Mouse (Mus musculus): ENCODE measurements around the gene Xcl1. TPM values are rescaled to one million over a fixed set of nuclear protein-coding genes. Genes with fewer than 3 reads are reported as not detected.
"Not testable (repeated sequence)": the region's sequence is repeated elsewhere in the genome, so short reads cannot be mapped to it uniquely, and the experiment has no call there.

The Xcl1 gene
- not detected in 2 replicates for polyA plus RNA-seq (2014; fragmentation: Nextera tagmentation; extraction: Ambion mirVana)

DNA sequence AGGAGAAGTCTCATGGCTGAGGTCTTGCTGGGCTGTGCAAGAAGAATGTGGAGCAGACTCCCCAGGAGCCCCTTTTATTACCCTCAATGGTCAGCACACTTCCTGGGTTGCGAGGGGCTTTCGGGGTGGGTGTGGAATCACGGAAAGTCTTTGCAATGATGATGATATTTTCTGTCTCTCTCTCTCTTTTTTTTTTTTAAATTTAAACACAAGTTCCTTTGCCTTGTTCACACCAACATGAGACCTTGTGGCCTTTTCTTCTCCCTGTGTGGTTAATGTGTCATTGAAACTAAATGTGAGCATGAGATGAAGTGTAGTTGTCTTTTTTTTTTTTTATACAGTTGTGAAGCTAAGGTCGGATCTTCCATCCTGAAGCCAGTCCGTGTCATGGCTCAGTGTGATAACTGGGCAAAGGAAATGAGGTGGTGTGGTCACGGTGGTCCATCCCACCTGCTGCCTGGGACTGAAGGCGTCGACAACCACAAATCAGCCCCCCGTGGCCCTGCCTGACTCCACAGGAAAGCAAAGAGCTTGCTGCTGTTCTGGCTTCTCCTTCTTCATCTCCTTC lies at the start of gene Xcl1:
Gene Xcl1, minus strand, starts transcription at position 51 of the 568 bp plus-strand sequence.
- H3K9ac ChIP-seq (ENCODE audit: low read length), result no peak within 1 kb of the TSS
- no peaks in the 10 kb centered on the region for H3K36me3 ChIP-seq (ENCODE audit: control insufficient read depth, insufficient read depth, low read length)
- no peak within 1 kb of the TSS for H3K4me3 ChIP-seq (ENCODE audit: low read depth, low read length)
- H3K4me1 ChIP-seq (replicated peaks; ENCODE audit: control insufficient read depth, insufficient read depth, low read length), result no peaks in the 10 kb centered on the region
- H3K27me3 ChIP-seq (replicated peaks; ENCODE audit: control insufficient read depth, insufficient read depth, low read length), result no peaks in the 10 kb centered on the region
- no peak within 1 kb of the TSS for H3K27ac ChIP-seq (ENCODE audit: low read depth)
- ATAC-seq (replicated peaks; ENCODE audit: low FRiP score, low TSS enrichment, low read depth) (no peak), DNase-seq (ENCODE audit: low spot score) (no peak)
- WGBS, result 66% methylated on average over 9 of the region's 9 CpGs
- H3K4me2 ChIP-seq (ENCODE audit: low read length), result no peak within 1 kb of the TSS
- no peaks in the 10 kb centered on the region for H3K9me3 ChIP-seq (ENCODE audit: control insufficient read depth, low read length)

DNA sequence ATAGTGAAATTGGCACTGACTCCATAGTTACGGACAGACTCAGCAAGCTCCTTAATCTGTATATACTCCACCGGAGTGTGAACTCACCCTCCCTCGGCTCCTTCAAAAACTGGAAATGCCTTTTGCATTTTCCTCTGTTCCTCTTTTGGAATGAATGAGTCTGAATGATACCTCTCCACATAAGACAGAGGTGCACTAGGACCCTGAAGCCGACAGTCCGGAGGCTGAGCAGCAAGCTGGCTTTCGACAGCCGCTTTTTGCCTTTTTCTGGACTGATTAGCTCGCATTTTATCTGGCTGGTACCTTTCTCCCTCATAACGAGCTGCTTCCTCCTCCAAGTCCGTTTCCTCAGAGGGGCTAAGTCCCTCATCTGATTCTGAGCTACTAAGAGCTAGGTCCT lies 49.4 kb upstream of the Xcl1 start:
- not testable (repeated sequence) for H3K4me1 ChIP-seq (replicated peaks; ENCODE audit: control insufficient read depth, insufficient read depth, low read length); ATAC-seq (replicated peaks; ENCODE audit: low FRiP score, low TSS enrichment, low read depth); H3K9ac ChIP-seq (ENCODE audit: low read length); H3K27ac ChIP-seq (ENCODE audit: low read depth); DNase-seq (ENCODE audit: low spot score); H3K4me2 ChIP-seq (ENCODE audit: low read length); H3K4me3 ChIP-seq (ENCODE audit: low read depth, low read length); H3K36me3 ChIP-seq (ENCODE audit: control insufficient read depth, insufficient read depth, low read length); H3K9me3 ChIP-seq (ENCODE audit: control insufficient read depth, low read length); H3K27me3 ChIP-seq (replicated peaks; ENCODE audit: control insufficient read depth, insufficient read depth, low read length)
- WGBS, result 95% methylated on average over 9 of the region's 10 CpGs

DNA sequence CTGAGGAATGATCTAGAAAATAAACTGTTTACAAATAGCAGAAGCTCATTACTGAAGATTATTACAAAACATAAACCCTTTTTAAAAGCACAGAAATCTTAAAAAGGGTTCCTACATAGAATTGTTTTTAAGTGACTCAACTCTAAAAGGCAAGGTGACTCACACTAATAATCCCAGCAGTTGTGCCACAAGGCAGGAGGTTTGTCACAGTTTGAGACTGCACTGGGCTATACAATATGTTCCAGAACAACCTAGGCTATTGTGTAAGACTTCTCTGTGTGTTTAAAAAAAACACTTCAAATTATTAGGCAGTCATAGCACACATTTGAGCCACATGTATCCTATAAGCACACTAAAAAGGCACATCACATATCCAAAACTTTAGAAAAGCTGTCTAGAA lies 42.0 kb upstream of the Xcl1 start:
- no peak overlapping the region for H3K4me3 ChIP-seq (ENCODE audit: low read depth, low read length)
- H3K4me2 ChIP-seq (ENCODE audit: low read length), result no peak overlapping the region
- H3K4me1 ChIP-seq (replicated peaks; ENCODE audit: control insufficient read depth, insufficient read depth, low read length), result no peaks in the 10 kb centered on the region
- DNase-seq (ENCODE audit: low spot score), result no peak
- no peaks in the 10 kb centered on the region for H3K27me3 ChIP-seq (replicated peaks; ENCODE audit: control insufficient read depth, insufficient read depth, low read length)
- ATAC-seq (replicated peaks; ENCODE audit: low FRiP score, low TSS enrichment, low read depth), result no peak
- H3K9ac ChIP-seq (ENCODE audit: low read length), result no peak overlapping the region
- H3K9me3 ChIP-seq (ENCODE audit: control insufficient read depth, low read length), result no peaks in the 10 kb centered on the region
- H3K27ac ChIP-seq (ENCODE audit: low read depth), result no peak overlapping the region
- H3K36me3 ChIP-seq (ENCODE audit: control insufficient read depth, insufficient read depth, low read length), result no peaks in the 10 kb centered on the region

DNA sequence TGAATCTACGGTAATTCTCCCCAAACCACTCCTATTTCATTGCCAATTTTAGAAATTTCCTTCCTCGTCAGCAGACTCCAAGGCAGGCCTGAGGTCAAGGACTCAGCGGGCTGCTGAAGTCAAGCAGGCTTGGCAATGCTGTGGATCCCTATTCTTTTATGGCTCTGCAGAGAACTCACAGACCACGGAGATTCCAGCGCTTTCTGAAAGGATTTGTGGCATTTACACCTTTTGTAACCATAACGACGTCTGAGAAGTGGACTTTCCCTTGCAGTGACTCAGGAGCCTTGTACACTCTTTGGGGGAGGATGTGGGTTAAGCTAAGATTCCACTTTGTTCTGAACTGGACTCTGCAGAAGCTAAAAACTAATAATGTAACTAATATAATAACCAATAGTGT lies 40.4 kb upstream of the Xcl1 start:
- no peak overlapping the region for H3K9ac ChIP-seq (ENCODE audit: low read length)
- H3K27me3 ChIP-seq (replicated peaks; ENCODE audit: control insufficient read depth, insufficient read depth, low read length), result no peaks in the 10 kb centered on the region
- no peak overlapping the region for H3K4me3 ChIP-seq (ENCODE audit: low read depth, low read length)
- ATAC-seq (replicated peaks; ENCODE audit: low FRiP score, low TSS enrichment, low read depth), result no peak
- no peaks in the 10 kb centered on the region for H3K36me3 ChIP-seq (ENCODE audit: control insufficient read depth, insufficient read depth, low read length)
- no peak overlapping the region for H3K27ac ChIP-seq (ENCODE audit: low read depth)
- 69% methylated on average over 7 of the region's 7 CpGs for WGBS
- H3K9me3 ChIP-seq (ENCODE audit: control insufficient read depth, low read length), result no peaks in the 10 kb centered on the region
- no peak for DNase-seq (ENCODE audit: low spot score)
- no peak overlapping the region for H3K4me2 ChIP-seq (ENCODE audit: low read length)
- no peaks in the 10 kb centered on the region for H3K4me1 ChIP-seq (replicated peaks; ENCODE audit: control insufficient read depth, insufficient read depth, low read length)

DNA sequence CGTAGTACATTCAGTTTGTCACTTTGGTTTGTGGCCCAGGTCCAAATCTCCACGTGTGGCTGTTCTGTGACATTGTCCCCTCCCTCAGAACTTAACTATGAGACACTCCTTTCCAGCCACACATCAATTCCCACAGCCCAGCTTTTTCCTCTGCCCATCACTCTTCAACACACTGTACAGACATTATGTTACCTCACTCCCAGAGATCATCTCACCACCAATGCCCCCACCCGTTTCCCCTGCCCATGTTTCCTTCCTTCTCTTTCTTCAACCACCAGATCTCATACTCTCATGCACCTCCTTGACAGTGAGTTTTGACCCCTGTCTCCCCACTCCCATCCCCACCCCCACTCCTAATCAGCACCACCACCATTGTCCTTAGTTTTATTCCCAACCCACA lies 39.9 kb upstream of the Xcl1 start:
- no peak overlapping the region for H3K4me2 ChIP-seq (ENCODE audit: low read length)
- 81% methylated on average over 3 of the region's 3 CpGs for WGBS
- no peaks in the 10 kb centered on the region for H3K27me3 ChIP-seq (replicated peaks; ENCODE audit: control insufficient read depth, insufficient read depth, low read length)
- H3K4me1 ChIP-seq (replicated peaks; ENCODE audit: control insufficient read depth, insufficient read depth, low read length), result no peaks in the 10 kb centered on the region
- no peak for ATAC-seq (replicated peaks; ENCODE audit: low FRiP score, low TSS enrichment, low read depth)
- DNase-seq (ENCODE audit: low spot score), result no peak
- no peak overlapping the region for H3K27ac ChIP-seq (ENCODE audit: low read depth)
- no peaks in the 10 kb centered on the region for H3K9me3 ChIP-seq (ENCODE audit: control insufficient read depth, low read length)
- no peaks in the 10 kb centered on the region for H3K36me3 ChIP-seq (ENCODE audit: control insufficient read depth, insufficient read depth, low read length)
- no peak overlapping the region for H3K9ac ChIP-seq (ENCODE audit: low read length)
- H3K4me3 ChIP-seq (ENCODE audit: low read depth, low read length), result no peak overlapping the region

DNA sequence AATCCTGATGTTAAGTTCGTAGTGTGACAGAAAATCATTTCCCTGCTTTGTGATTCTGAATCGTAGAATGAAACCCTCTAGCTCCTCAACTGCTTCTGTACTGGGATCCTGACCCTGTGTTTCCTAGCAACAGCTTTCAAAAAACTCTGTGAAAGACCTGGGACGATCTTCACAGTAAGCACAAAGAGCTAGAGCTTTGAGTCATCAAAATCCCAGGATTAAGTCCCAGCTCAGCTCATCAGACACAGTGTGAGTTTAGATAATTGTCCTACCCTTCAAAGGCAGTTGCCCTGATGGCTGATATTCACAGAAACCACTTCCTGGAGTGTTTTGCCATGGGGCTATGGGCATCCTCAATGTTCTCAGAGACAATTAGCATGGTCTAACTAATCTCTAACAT lies 38.5 kb upstream of the Xcl1 start:
- DNase-seq (ENCODE audit: low spot score) (no peak), ATAC-seq (replicated peaks; ENCODE audit: low FRiP score, low TSS enrichment, low read depth) (no peak)
- H3K9ac ChIP-seq (ENCODE audit: low read length), result no peak overlapping the region
- WGBS, result 48% methylated on average over 3 of the region's 3 CpGs
- H3K27ac ChIP-seq (ENCODE audit: low read depth), result no peak overlapping the region
- no peaks in the 10 kb centered on the region for H3K36me3 ChIP-seq (ENCODE audit: control insufficient read depth, insufficient read depth, low read length)
- H3K4me2 ChIP-seq (ENCODE audit: low read length), result no peak overlapping the region
- no peaks in the 10 kb centered on the region for H3K27me3 ChIP-seq (replicated peaks; ENCODE audit: control insufficient read depth, insufficient read depth, low read length)
- H3K9me3 ChIP-seq (ENCODE audit: control insufficient read depth, low read length), result no peaks in the 10 kb centered on the region
- H3K4me1 ChIP-seq (replicated peaks; ENCODE audit: control insufficient read depth, insufficient read depth, low read length), result no peaks in the 10 kb centered on the region
- H3K4me3 ChIP-seq (ENCODE audit: low read depth, low read length), result no peak overlapping the region

DNA sequence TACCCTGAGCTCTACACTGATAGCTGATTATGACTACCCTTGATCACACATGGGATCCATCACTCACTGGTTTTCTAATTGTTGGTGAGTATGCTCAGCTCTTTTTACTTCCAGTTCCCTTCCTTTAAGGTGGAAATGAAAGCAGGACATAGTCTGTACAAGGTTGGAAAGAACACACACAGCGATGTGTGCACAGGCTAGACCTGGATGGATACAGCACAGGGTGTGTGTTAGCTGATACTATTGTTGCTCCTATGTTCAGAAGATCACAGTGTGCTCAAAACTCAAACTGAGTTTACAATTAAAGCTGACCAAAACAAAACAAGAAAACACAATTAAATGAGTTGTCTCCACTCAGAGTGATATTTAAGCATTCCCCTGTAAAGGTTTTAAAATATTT lies 38.0 kb upstream of the Xcl1 start:
- Histone ChIP-seq H3K27ac (ENCODE audit: low read depth) (no peak overlapping the region), H3K4me2 (ENCODE audit: low read length) (no peak overlapping the region), H3K36me3 (ENCODE audit: control insufficient read depth, insufficient read depth, low read length) (no peaks in the 10 kb centered on the region), H3K9me3 (ENCODE audit: control insufficient read depth, low read length) (no peaks in the 10 kb centered on the region), H3K27me3 (replicated peaks; ENCODE audit: control insufficient read depth, insufficient read depth, low read length) (no peaks in the 10 kb centered on the region), H3K4me3 (ENCODE audit: low read depth, low read length) (no peak overlapping the region), H3K9ac (ENCODE audit: low read length) (no peak overlapping the region), H3K4me1 (replicated peaks; ENCODE audit: control insufficient read depth, insufficient read depth, low read length) (no peaks in the 10 kb centered on the region)
- no peak for ATAC-seq (replicated peaks; ENCODE audit: low FRiP score, low TSS enrichment, low read depth)
- 93% methylated on average over 1 of the region's 1 CpGs for WGBS
- DNase-seq (ENCODE audit: low spot score), result no peak

DNA sequence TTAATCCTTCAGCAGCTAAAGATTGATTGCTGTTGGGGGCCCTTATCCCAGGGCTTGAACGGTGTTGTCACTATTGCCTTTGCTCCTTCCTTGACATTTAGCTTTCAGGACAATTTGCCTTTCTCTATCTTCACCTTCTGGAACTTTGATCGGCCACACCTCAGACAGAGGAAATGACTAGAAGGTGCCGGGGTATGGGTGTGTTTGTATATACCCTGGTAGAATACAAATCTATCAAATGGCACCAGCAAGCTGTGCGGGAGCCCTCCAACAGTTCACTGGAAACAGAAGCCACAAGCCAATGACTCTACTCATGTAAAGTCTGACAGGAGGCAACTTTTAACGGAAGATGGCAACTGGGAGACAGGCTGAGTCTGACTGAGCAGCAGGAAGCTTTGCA lies 37.4 kb upstream of the Xcl1 start:
- no peak overlapping the region for H3K4me3 ChIP-seq (ENCODE audit: low read depth, low read length)
- H3K9me3 ChIP-seq (ENCODE audit: control insufficient read depth, low read length), result no peaks in the 10 kb centered on the region
- no peak overlapping the region for H3K9ac ChIP-seq (ENCODE audit: low read length)
- no peak overlapping the region for H3K27ac ChIP-seq (ENCODE audit: low read depth)
- no peak for ATAC-seq (replicated peaks; ENCODE audit: low FRiP score, low TSS enrichment, low read depth)
- H3K36me3 ChIP-seq (ENCODE audit: control insufficient read depth, insufficient read depth, low read length), result no peaks in the 10 kb centered on the region
- H3K4me2 ChIP-seq (ENCODE audit: low read length), result no peak overlapping the region
- H3K4me1 ChIP-seq (replicated peaks; ENCODE audit: control insufficient read depth, insufficient read depth, low read length), result no peaks in the 10 kb centered on the region
- H3K27me3 ChIP-seq (replicated peaks; ENCODE audit: control insufficient read depth, insufficient read depth, low read length), result no peaks in the 10 kb centered on the region
- 72% methylated on average over 5 of the region's 5 CpGs for WGBS
- no peak for DNase-seq (ENCODE audit: low spot score)

DNA sequence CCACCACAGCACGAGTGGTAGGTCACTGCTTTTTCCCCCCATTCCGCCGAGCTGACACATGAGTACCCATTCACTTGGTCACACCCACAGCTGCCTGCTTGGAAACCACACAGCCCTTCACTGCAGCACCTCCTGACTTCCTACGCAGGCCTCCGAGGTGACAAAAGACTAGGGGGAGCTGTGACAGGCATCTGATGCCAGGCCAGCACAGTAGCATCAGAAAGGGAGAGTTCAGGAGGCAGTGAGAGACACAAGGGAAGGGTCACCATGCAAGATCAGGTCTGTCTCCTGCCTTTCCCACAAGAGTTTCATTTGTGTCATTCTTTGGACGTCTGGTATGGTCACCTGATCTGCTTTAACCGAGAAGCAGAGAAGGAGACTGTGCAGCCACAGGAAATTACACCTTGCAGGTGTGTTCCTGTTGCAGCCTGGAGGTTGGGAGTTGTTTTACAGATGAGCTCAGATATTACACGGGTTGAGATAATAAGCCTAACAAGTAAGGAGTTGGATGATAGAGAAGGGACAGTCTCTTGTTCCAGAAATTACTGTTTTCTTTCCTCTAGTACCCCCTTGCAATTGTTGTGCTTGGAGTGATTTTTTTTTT lies 30.9 kb upstream of the Xcl1 start:
- WGBS, result 46% methylated on average over 8 of the region's 8 CpGs
- Histone ChIP-seq H3K4me1 (replicated peaks; ENCODE audit: control insufficient read depth, insufficient read depth, low read length) (peaks cover 6% of the 10 kb centered on the region; the same call in 1 of the 2 replicates), H3K27ac (ENCODE audit: low read depth) (no peak overlapping the region), H3K4me2 (ENCODE audit: low read length) (no peak overlapping the region), H3K27me3 (replicated peaks; ENCODE audit: control insufficient read depth, insufficient read depth, low read length) (no peaks in the 10 kb centered on the region), H3K9ac (ENCODE audit: low read length) (no peak overlapping the region), H3K4me3 (ENCODE audit: low read depth, low read length) (no peak overlapping the region), H3K9me3 (ENCODE audit: control insufficient read depth, low read length) (no peaks in the 10 kb centered on the region), H3K36me3 (ENCODE audit: control insufficient read depth, insufficient read depth, low read length) (no peaks in the 10 kb centered on the region)
- ATAC-seq (replicated peaks; ENCODE audit: low FRiP score, low TSS enrichment, low read depth) (no peak), DNase-seq (ENCODE audit: low spot score) (no peak)

Data from intestine, embryonic 14.5 days (tissue).